Mouse (Mus musculus) spleen, postnatal 0 days (tissue): ENCODE data around the gene Faxc. TPM values are rescaled to one million over a fixed set of nuclear protein-coding genes. Genes with fewer than 3 reads are reported as not detected.

Experiments
- polyA plus RNA-seq: library from polyadenylated mRNA; unstranded; fragments of >200 nt; fragmentation: Nextera tagmentation; extraction: Ambion mirVana; gene quantifications from 2 replicates; pipeline ENCODE4 v1.2.1, GENCODE M21; 2015

Gene Faxc
- polyA plus RNA-seq = 0.07 and 0.38 TPM in 2 replicates

DNA sequence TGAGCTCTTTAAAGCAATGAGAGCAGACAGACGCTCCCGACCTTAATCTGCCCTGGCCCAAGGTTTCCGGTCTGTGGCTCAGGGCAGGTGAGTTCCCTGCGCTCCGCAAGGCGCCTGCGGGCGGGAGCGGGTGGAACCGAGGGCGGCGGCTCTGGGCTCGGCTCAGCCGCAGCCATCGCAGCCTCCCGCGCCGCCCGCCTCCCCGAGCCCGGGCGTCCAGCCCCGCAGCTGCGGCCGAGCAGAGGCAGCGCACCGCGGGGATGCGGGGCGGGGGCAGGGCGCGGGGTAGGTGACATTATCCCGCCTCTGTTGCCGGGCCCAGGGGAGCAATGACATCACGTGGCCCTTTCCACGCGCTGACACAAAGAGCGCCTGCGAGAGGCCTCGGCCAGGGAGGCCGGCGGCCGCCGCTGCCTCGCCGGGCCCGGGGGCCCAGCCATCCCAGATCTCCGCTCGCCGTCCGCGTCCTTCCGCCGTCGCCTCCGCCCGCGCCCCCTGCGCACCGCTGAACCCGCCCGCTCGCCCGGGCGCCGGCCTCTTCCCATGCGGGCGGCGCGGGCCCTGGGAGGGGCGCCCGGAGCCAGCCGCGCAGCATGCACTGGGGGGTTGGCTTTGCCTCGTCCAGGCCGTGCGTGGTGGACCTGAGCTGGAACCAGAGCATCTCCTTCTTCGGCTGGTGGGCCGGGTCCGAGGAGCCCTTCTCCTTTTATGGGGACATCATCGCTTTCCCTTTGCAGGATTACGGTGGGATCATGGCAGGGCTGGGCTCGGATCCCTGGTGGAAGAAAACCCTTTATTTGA is at the start of gene Faxc:
TSS of gene Faxc (plus strand) at position 359 of the 801 bp plus-strand sequence.

Other genes with a start within 250 kb of the Faxc start
- not detected in 2 replicates for gene Prdm13, start 245.4 kb upstream of the Faxc start, polyA plus RNA-seq
- 21.9 and 22.6 TPM in 2 replicates for gene Ccnc, start 203.6 kb upstream of the Faxc start, polyA plus RNA-seq
- gene Usp45, start 164.2 kb upstream of the Faxc start, polyA plus RNA-seq = 11.2 TPM in 2 replicates
- 16.3 and 19.2 TPM in 2 replicates for gene Tstd3, start 164.1 kb upstream of the Faxc start, polyA plus RNA-seq
- 68.0 and 75.5 TPM in 2 replicates for gene Pnisr, start 83.7 kb upstream of the Faxc start, polyA plus RNA-seq
- gene Coq3, start 51.7 kb upstream of the Faxc start, polyA plus RNA-seq = 10.3 and 10.5 TPM in 2 replicates